Mouse (Mus musculus) sigmoid colon, adult 10 weeks (tissue): Measurements from ENCODE around the gene Sowaha. TPM values are rescaled to one million over a fixed set of nuclear protein-coding genes. Genes with fewer than 3 reads are reported as not detected.

Source experiments
- polyA plus RNA-seq: library from polyadenylated mRNA; stranded (reverse); fragments of 350-450 nt; fragmentation: Illumina TruSeq; extraction: RNeasy Lipid Tissue Mini Kit (QIAGEN cat#74804); gene quantifications from one replicate; pipeline ENCODE4 v1.2.3, GENCODE M21; 2014; ENCODE audit warnings: low read depth, low replicate concordance

Sowaha gene
- polyA plus RNA-seq: 3.4 TPM

DNA sequence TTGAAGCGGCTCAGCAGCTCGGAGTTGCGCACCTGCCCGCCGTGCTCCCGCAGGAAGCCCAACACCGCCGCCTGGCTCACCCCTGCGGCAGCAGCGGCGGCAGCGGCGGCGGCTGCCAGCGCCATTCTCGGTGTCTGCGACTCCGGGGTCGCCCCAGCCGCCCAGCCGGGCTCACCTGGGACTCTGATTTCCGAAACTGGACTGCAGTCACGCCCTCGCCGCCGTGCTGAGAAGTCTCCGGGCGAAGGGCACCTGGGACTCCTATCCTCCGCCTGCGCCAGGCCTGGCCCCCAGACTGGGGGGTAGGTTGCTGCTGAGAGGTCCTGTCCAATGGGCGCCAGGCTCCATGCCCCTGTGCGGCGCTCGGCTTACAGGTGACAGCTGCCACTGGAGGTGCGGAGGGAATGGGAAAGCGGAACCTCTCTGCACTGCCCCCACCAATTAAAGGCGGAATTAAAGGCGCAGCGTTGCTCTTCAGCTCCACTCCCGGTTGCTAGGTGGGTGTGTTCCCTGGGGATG lies at the start of gene Sowaha, which contains the start of gene Gm9945:
Gene Sowaha, minus strand, starts transcription at position 492 of the 519 bp plus-strand sequence.
Gene Gm9945, plus strand, starts transcription at position 384 of the 519 bp plus-strand sequence.

GRCm38 (mm10) chr11:53519207-53520121 lies 39.4 kb upstream of the Sowaha start, which contains the start of gene Sept8:
Gene Sept8 (plus strand): TSS chr11:53519257.

DNA sequence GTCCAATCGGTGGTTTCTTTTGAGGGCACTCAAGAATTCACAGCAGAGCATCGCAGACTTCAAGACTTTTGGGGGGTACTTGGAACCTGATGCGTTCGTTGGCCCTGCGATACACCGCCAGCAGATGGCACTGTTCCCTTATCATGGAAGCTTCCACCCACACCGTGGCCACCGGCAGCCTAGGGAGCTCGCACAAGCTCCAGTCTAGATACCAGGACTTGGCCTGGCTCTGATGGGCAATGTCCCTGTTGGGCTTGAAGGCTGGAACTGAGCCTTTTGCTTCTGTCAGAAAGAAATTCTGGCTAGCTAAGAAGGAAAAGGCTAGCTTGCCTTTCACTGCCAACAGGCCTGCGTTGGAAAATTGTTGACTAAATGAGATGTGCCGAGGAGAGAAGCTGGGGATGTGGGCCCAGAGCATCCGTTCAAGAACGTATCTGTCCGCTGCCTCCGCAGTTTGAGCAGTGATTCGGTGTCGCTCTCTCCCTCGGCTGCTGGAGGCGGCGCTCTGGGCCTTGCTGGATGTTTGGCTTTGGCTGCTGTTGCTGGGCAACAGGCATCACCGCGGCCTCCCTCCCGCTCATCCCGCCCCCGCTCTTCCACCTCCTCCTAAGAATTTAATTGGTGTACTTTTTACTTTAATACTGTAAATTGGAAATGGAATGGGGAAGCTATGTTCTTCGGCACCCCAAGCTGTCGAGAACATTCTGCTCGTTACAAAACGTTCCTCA lies 9.9 kb downstream of the Sowaha start, which contains the start of gene Gm9837:
Gene Gm9837, minus strand, starts transcription at position 512 of the 728 bp plus-strand sequence.

DNA sequence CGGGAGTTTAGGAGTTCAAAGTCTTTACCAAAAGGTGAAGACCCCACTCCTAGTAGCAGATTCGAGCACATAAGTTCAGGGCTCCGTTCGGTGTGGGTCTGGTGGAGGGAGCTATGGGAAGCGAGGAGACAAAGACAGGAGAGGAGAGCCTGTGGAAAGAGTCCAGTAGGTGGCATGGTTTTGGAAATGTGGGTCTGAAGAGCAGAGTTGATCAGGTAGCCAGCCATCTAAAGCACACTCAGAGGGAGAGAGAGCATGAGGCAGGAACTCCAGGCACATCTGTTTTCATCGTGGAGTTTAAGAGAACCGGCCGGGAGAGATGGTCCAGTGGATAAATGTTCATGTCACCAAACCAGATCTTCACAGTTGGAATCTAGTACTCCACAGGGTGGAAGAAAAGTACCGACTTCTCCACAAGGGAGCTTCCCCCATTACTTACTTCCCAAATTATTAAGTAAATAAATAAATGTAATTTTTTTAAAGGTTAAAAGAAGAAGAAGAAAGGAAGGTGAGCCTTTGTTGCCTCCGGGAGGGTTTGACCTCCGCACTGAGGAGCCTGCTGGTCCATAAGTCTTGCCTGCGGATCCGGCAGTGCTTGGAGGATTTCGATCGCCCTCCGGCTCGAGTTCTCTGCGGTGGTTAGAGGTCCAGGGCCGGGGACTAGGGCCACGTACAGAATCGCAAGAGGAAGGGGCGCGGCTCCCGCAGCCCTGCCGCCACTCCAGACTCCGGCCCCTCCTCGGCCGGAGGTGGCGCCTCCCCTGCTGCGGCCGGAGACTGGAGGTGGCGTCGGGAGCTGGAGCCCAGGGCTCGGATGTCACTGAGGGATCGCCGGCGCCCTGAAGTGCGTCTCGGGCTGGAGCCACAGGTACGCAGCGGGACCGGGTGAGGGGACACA lies 23.4 kb downstream of the Sowaha start, which contains the start of the genes Gm10447 and Shroom1:
Gene Gm10447, minus strand, starts transcription at position 637 of the 898 bp plus-strand sequence.
Gene Shroom1, plus strand, starts transcription at position 732 of the 898 bp plus-strand sequence.

GRCm38 (mm10) chr11:53430670-53431346 lies 49.3 kb downstream of the Sowaha start, which contains the start of the genes Uqcrq and Gdf9:
Gene Uqcrq (minus strand): TSS chr11:53430831.
Gene Gdf9 (plus strand): TSS chr11:53431023.

Other genes with a start within 250 kb of the Sowaha start
- 419 TPM for gene Hspa4, start 179.8 kb downstream of the Sowaha start, polyA plus RNA-seq
- 28.0 TPM for gene Zcchc10, start 155.6 kb downstream of the Sowaha start, polyA plus RNA-seq
- gene Aff4, start 129.4 kb downstream of the Sowaha start, polyA plus RNA-seq: 181 TPM
- not detected for gene Leap2, start 57.1 kb downstream of the Sowaha start, polyA plus RNA-seq
- gene Uqcrq, start 49.4 kb downstream of the Sowaha start, polyA plus RNA-seq: 42.0 TPM
- not detected for gene Gdf9, start 49.3 kb downstream of the Sowaha start, polyA plus RNA-seq
- gene Gm10447, start 23.2 kb downstream of the Sowaha start, polyA plus RNA-seq: 0.19 TPM
- not detected for gene Shroom1, start 23.1 kb downstream of the Sowaha start, polyA plus RNA-seq
- not detected for gene Gm9837, start 9.8 kb downstream of the Sowaha start, polyA plus RNA-seq
- not detected for gene Gm9945, start 108 bp downstream of the Sowaha start, polyA plus RNA-seq
- gene Sept8, start 39.0 kb upstream of the Sowaha start, polyA plus RNA-seq: 24.3 TPM
- 12.0 TPM for gene Kif3a, start 87.1 kb upstream of the Sowaha start, polyA plus RNA-seq
- not detected for gene Il4, start 138.4 kb upstream of the Sowaha start, polyA plus RNA-seq
- not detected for gene Il13, start 154.4 kb upstream of the Sowaha start, polyA plus RNA-seq
- gene Rad50, start 227.0 kb upstream of the Sowaha start, polyA plus RNA-seq: 35.7 TPM
- gene Il5, start 240.5 kb upstream of the Sowaha start, polyA plus RNA-seq: 0.38 TPM